Mouse (Mus musculus): ENCODE measurements around the gene Ly6g5b. TPM values are rescaled to one million over a fixed set of nuclear protein-coding genes. Genes with fewer than 3 reads are reported as not detected.

Gene Ly6g5b
- 1.4 and 1.5 TPM in 2 replicates for total RNA-seq (2012; rRNA removed)

- Histone ChIP-seq H3K9ac (ENCODE audit: insufficient read depth, low read depth, low read length, poor library complexity, severe bottlenecking) (no peak within 1 kb of the TSS), H3K4me3 (ENCODE audit: insufficient read depth in 1 of 2, low read depth in 1 of 2, low read length in 2 of 2, poor library complexity in 1 of 2, severe bottlenecking in 1 of 2) (no peak within 1 kb of the TSS), H3K27ac (ENCODE audit: insufficient read depth, low read depth, low read length, poor library complexity, severe bottlenecking) (no peak within 1 kb of the TSS), H3K9me3 (ENCODE audit: control insufficient read depth, insufficient read depth, low read depth, low read length) (no peaks in the 10 kb centered on the region), H3K4me1 (ENCODE audit: control insufficient read depth in 2 of 2, insufficient read depth in 2 of 2, low read length in 2 of 2, poor library complexity in 1 of 2) (peaks cover 0 to 3% of the 10 kb centered on the region in 2 experiments; a peak in 2 of 4 replicates), H3K36me3 (ENCODE audit: control insufficient read depth, insufficient read depth, low read length, poor library complexity, severe bottlenecking) (peaks cover 32% of the 10 kb centered on the region)
- TF ChIP-seq ZNF384 (IDR thresholded peaks at IDR 0.05; ENCODE audit: low read depth, low read length) (no peak), MAFK (IDR thresholded peaks at IDR 0.05; ENCODE audit: insufficient read depth, low read depth, low read length) (no peak), HCFC1 (IDR thresholded peaks at IDR 0.05; ENCODE audit: borderline replicate concordance, insufficient read depth, low read length) (no peak), ZC3H11A (IDR thresholded peaks at IDR 0.05; ENCODE audit: borderline replicate concordance, low read depth, low read length) (no peak), CHD2 (IDR thresholded peaks at IDR 0.05; ENCODE audit: low read depth, low read length) (no peak)
- no peak for DNase-seq (ENCODE audit: low read depth, low spot score)
- in situ Hi-C loops (cut with MboI; ENCODE audit: low sequenced_read_pairs in 2 of 2, unreplicated experiment in 2 of 2): loop anchor here in 1 of 2 experiments (25.0 kb wide), 1 partner anchor 103 kb away; the partner anchor contains the start of genes Vars and Vwa7
These were observed at the start of gene Ly6g5b for GRCm38 (mm10) chr17:35115046-35116019. Gene Ly6g5b, minus strand, starts transcription at chr17:35115428.

- Histone ChIP-seq H3K27ac (ENCODE audit: insufficient read depth, low read depth, low read length, poor library complexity, severe bottlenecking) (peak overlapping the region; percentile 78), H3K9ac (ENCODE audit: insufficient read depth, low read depth, low read length, poor library complexity, severe bottlenecking) (peak overlapping the region; percentile 99), H3K4me1 (ENCODE audit: control insufficient read depth in 2 of 2, insufficient read depth in 2 of 2, low read length in 2 of 2, poor library complexity in 1 of 2) (peaks cover 0 to 10% of the 10 kb centered on the region in 2 experiments; a peak in 1 of 4 replicates), H3K4me3 (ENCODE audit: insufficient read depth in 1 of 2, low read depth in 1 of 2, low read length in 2 of 2, poor library complexity in 1 of 2, severe bottlenecking in 1 of 2) (peak overlapping the region; percentile 98 to 99), H3K9me3 (ENCODE audit: control insufficient read depth, insufficient read depth, low read depth, low read length) (no peaks in the 10 kb centered on the region), H3K36me3 (ENCODE audit: control insufficient read depth, insufficient read depth, low read length, poor library complexity, severe bottlenecking) (peaks cover 37% of the 10 kb centered on the region)
- in situ Hi-C loops (cut with MboI; ENCODE audit: low sequenced_read_pairs in 2 of 2, unreplicated experiment in 2 of 2): no loop called here
- TF ChIP-seq MAFK (IDR thresholded peaks at IDR 0.05; ENCODE audit: insufficient read depth, low read depth, low read length): no peak
- TF ChIP-seq HCFC1 (IDR thresholded peaks at IDR 0.05; ENCODE audit: borderline replicate concordance, insufficient read depth, low read length): no peak
- TF ChIP-seq CHD2 (IDR thresholded peaks at IDR 0.05; ENCODE audit: low read depth, low read length): no peak
- TF ChIP-seq ZC3H11A (IDR thresholded peaks at IDR 0.05; ENCODE audit: borderline replicate concordance, low read depth, low read length): no peak
- no peak for TF ChIP-seq ZNF384 (IDR thresholded peaks at IDR 0.05; ENCODE audit: low read depth, low read length)
- no peak for DNase-seq (ENCODE audit: low read depth, low spot score)
These were observed 49.0 kb upstream of the Ly6g5b start for GRCm38 (mm10) chr17:35164218-35164567.

GRCm38 (mm10) chr17:35163326-35164081, 48.3 kb upstream of the Ly6g5b start:
- TF ChIP-seq ZC3H11A (IDR thresholded peaks at IDR 0.05; ENCODE audit: borderline replicate concordance, low read depth, low read length): no peak
- no peak for TF ChIP-seq MAFK (IDR thresholded peaks at IDR 0.05; ENCODE audit: insufficient read depth, low read depth, low read length)
- no peak overlapping the region for H3K27ac ChIP-seq (ENCODE audit: insufficient read depth, low read depth, low read length, poor library complexity, severe bottlenecking)
- no peaks in the 10 kb centered on the region for H3K9me3 ChIP-seq (ENCODE audit: control insufficient read depth, insufficient read depth, low read depth, low read length)
- in situ Hi-C loops (cut with MboI; ENCODE audit: low sequenced_read_pairs in 2 of 2, unreplicated experiment in 2 of 2): no loop called here
- peak overlapping the region; percentile 99 for H3K9ac ChIP-seq (ENCODE audit: insufficient read depth, low read depth, low read length, poor library complexity, severe bottlenecking)
- peak overlapping the region; percentile 98 to 99 for H3K4me3 ChIP-seq (ENCODE audit: insufficient read depth in 1 of 2, low read depth in 1 of 2, low read length in 2 of 2, poor library complexity in 1 of 2, severe bottlenecking in 1 of 2)
- no peak for DNase-seq (ENCODE audit: low read depth, low spot score)
- peaks cover 0 to 10% of the 10 kb centered on the region in 2 experiments; a peak in 1 of 4 replicates for H3K4me1 ChIP-seq (ENCODE audit: control insufficient read depth in 2 of 2, insufficient read depth in 2 of 2, low read length in 2 of 2, poor library complexity in 1 of 2)
- H3K36me3 ChIP-seq (ENCODE audit: control insufficient read depth, insufficient read depth, low read length, poor library complexity, severe bottlenecking): peaks cover 44% of the 10 kb centered on the region

- H3K4me1 ChIP-seq (ENCODE audit: control insufficient read depth in 2 of 2, insufficient read depth in 2 of 2, low read length in 2 of 2, poor library complexity in 1 of 2): peaks cover 0 to 10% of the 10 kb centered on the region in 2 experiments; a peak in 1 of 4 replicates
- peak overlapping the region; percentile 98 to 99 for H3K4me3 ChIP-seq (ENCODE audit: insufficient read depth in 1 of 2, low read depth in 1 of 2, low read length in 2 of 2, poor library complexity in 1 of 2, severe bottlenecking in 1 of 2)
- H3K36me3 ChIP-seq (ENCODE audit: control insufficient read depth, insufficient read depth, low read length, poor library complexity, severe bottlenecking): peaks cover 51% of the 10 kb centered on the region
- peak overlapping the region; percentile 53; the same call in 1 of the 2 replicates for H3K9ac ChIP-seq (ENCODE audit: insufficient read depth, low read depth, low read length, poor library complexity, severe bottlenecking)
- no peak overlapping the region for H3K27ac ChIP-seq (ENCODE audit: insufficient read depth, low read depth, low read length, poor library complexity, severe bottlenecking)
- no peak for DNase-seq (ENCODE audit: low read depth, low spot score)
- TF ChIP-seq CHD2 (IDR thresholded peaks at IDR 0.05; ENCODE audit: low read depth, low read length) (no peak), MAFK (IDR thresholded peaks at IDR 0.05; ENCODE audit: insufficient read depth, low read depth, low read length) (no peak), ZC3H11A (IDR thresholded peaks at IDR 0.05; ENCODE audit: borderline replicate concordance, low read depth, low read length) (no peak), ZNF384 (IDR thresholded peaks at IDR 0.05; ENCODE audit: low read depth, low read length) (no peak), HCFC1 (IDR thresholded peaks at IDR 0.05; ENCODE audit: borderline replicate concordance, insufficient read depth, low read length) (no peak)
- in situ Hi-C loops (cut with MboI; ENCODE audit: low sequenced_read_pairs in 2 of 2, unreplicated experiment in 2 of 2): no loop called here
- H3K9me3 ChIP-seq (ENCODE audit: control insufficient read depth, insufficient read depth, low read depth, low read length): no peaks in the 10 kb centered on the region
These were observed 47.5 kb upstream of the Ly6g5b start for GRCm38 (mm10) chr17:35162730-35163129.

All from ES-E14 (cell line).